Mouse (Mus musculus): ENCODE data around the gene Ptpre. TPM values are rescaled to one million over a fixed set of nuclear protein-coding genes. Genes with fewer than 3 reads are reported as not detected.

Gene Ptpre
- polyA plus RNA-seq, 1 experiment from 2014 or later = 7.6 TPM

- Histone ChIP-seq H3K4me3 (no peak overlapping the region), H3K36me3 (replicated peaks) (no peaks in the 10 kb centered on the region), H3K4me1 (peaks cover 33% of the 10 kb centered on the region), H3K4me2 (no peak overlapping the region), H3K27ac (peak overlapping the region; percentile 4; the same call in 1 of the 2 replicates), H3K27me3 (replicated peaks) (no peaks in the 10 kb centered on the region), H3K9ac (no peak overlapping the region), H3K9me3 (0 out of 2 replicates have a peak, but pooled peaks cover 3% of the 10 kb centered on the region)
- no peak for ATAC-seq (replicated peaks)
- 57% methylated on average over 6 of the region's 6 CpGs for WGBS
Measured at GRCm38 (mm10) chr7:135621649-135622048, 84.4 kb downstream of the Ptpre start.

GRCm38 (mm10) chr7:135622241-135622640 lies 85.0 kb downstream of the Ptpre start:
- H3K9me3 ChIP-seq = 0 out of 2 replicates have a peak, but pooled peaks cover 3% of the 10 kb centered on the region
- H3K27ac ChIP-seq = no peak overlapping the region
- no peak overlapping the region for H3K9ac ChIP-seq
- peaks cover 33% of the 10 kb centered on the region for H3K4me1 ChIP-seq
- ATAC-seq (replicated peaks) = no peak
- H3K4me2 ChIP-seq = no peak overlapping the region
- H3K27me3 ChIP-seq (replicated peaks) = no peaks in the 10 kb centered on the region
- no peak overlapping the region for H3K4me3 ChIP-seq
- no peaks in the 10 kb centered on the region for H3K36me3 ChIP-seq (replicated peaks)

GRCm38 (mm10) chr7:135624854-135625253 lies 87.6 kb downstream of the Ptpre start:
- no peak for ATAC-seq (replicated peaks)
- Histone ChIP-seq H3K4me1 (peaks cover 15% of the 10 kb centered on the region; the same call in 1 of the 2 replicates), H3K27me3 (replicated peaks) (no peaks in the 10 kb centered on the region), H3K36me3 (replicated peaks) (no peaks in the 10 kb centered on the region), H3K27ac (no peak overlapping the region), H3K4me3 (no peak overlapping the region), H3K9me3 (0 out of 2 replicates have a peak, but pooled peaks cover 3% of the 10 kb centered on the region), H3K9ac (no peak overlapping the region), H3K4me2 (no peak overlapping the region)
- WGBS = 76% methylated on average over 3 of the region's 3 CpGs

GRCm38 (mm10) chr7:135628363-135628762 lies 91.1 kb downstream of the Ptpre start:
- H3K9me3 ChIP-seq = 0 out of 2 replicates have a peak, but pooled peaks cover 3% of the 10 kb centered on the region
- no peaks in the 10 kb centered on the region for H3K27me3 ChIP-seq (replicated peaks)
- no peak overlapping the region for H3K27ac ChIP-seq
- WGBS = 88% methylated on average over 7 of the region's 7 CpGs
- H3K9ac ChIP-seq = no peak overlapping the region
- no peak overlapping the region for H3K4me3 ChIP-seq
- H3K4me2 ChIP-seq = no peak overlapping the region
- ATAC-seq (replicated peaks) = no peak
- H3K36me3 ChIP-seq (replicated peaks) = no peaks in the 10 kb centered on the region
- no peaks in the 10 kb centered on the region for H3K4me1 ChIP-seq

GRCm38 (mm10) chr7:135629019-135629418 lies 91.7 kb downstream of the Ptpre start:
- 46% methylated on average over 9 of the region's 9 CpGs for WGBS
- Histone ChIP-seq H3K27me3 (replicated peaks) (no peaks in the 10 kb centered on the region), H3K4me1 (no peaks in the 10 kb centered on the region), H3K27ac (no peak overlapping the region), H3K4me3 (no peak overlapping the region), H3K9ac (no peak overlapping the region), H3K4me2 (no peak overlapping the region), H3K36me3 (replicated peaks) (no peaks in the 10 kb centered on the region), H3K9me3 (0 out of 2 replicates have a peak, but pooled peaks cover 3% of the 10 kb centered on the region)
- no peak for ATAC-seq (replicated peaks)

- H3K9ac ChIP-seq = no peak overlapping the region
- H3K36me3 ChIP-seq (replicated peaks) = no peaks in the 10 kb centered on the region
- no peak overlapping the region for H3K4me2 ChIP-seq
- no peaks in the 10 kb centered on the region for H3K27me3 ChIP-seq (replicated peaks)
- H3K4me1 ChIP-seq = peaks cover 11% of the 10 kb centered on the region
- no peak overlapping the region for H3K4me3 ChIP-seq
- no peaks in the 10 kb centered on the region for H3K9me3 ChIP-seq
- no peak for ATAC-seq (replicated peaks)
- WGBS = 58% methylated on average over 8 of the region's 8 CpGs
- no peak overlapping the region for H3K27ac ChIP-seq
Measured at GRCm38 (mm10) chr7:135631776-135632552, 94.7 kb downstream of the Ptpre start.

GRCm38 (mm10) chr7:135632716-135633258 lies 95.5 kb downstream of the Ptpre start:
- H3K4me1 ChIP-seq = peaks cover 11% of the 10 kb centered on the region
- no peak overlapping the region for H3K4me3 ChIP-seq
- no peak overlapping the region for H3K9ac ChIP-seq
- no peak overlapping the region for H3K4me2 ChIP-seq
- no peaks in the 10 kb centered on the region for H3K9me3 ChIP-seq
- no peak for ATAC-seq (replicated peaks)
- H3K36me3 ChIP-seq (replicated peaks) = no peaks in the 10 kb centered on the region
- no peaks in the 10 kb centered on the region for H3K27me3 ChIP-seq (replicated peaks)
- H3K27ac ChIP-seq = no peak overlapping the region
- 83% methylated on average over 7 of the region's 7 CpGs for WGBS

GRCm38 (mm10) chr7:135634851-135635624 lies 97.8 kb downstream of the Ptpre start:
- H3K4me2 ChIP-seq = no peak overlapping the region
- no peak overlapping the region for H3K4me3 ChIP-seq
- H3K4me1 ChIP-seq = peaks cover 11% of the 10 kb centered on the region
- H3K9ac ChIP-seq = no peak overlapping the region
- WGBS = 41% methylated on average over 16 of the region's 16 CpGs
- H3K27me3 ChIP-seq (replicated peaks) = no peaks in the 10 kb centered on the region
- 0 out of 2 replicates have a peak overlapping the region, but pooled peaks have one; percentile 31 for H3K27ac ChIP-seq
- no peak for ATAC-seq (replicated peaks)
- no peaks in the 10 kb centered on the region for H3K9me3 ChIP-seq
- H3K36me3 ChIP-seq (replicated peaks) = no peaks in the 10 kb centered on the region

- H3K4me1 ChIP-seq = peaks cover 20% of the 10 kb centered on the region
- no peaks in the 10 kb centered on the region for H3K9me3 ChIP-seq
- no peaks in the 10 kb centered on the region for H3K36me3 ChIP-seq (replicated peaks)
- WGBS = 72% methylated on average over 13 of the region's 13 CpGs
- no peak overlapping the region for H3K4me2 ChIP-seq
- H3K27me3 ChIP-seq (replicated peaks) = no peaks in the 10 kb centered on the region
- no peak for ATAC-seq (replicated peaks)
- no peak overlapping the region for H3K4me3 ChIP-seq
- no peak overlapping the region for H3K27ac ChIP-seq
- no peak overlapping the region for H3K9ac ChIP-seq
Measured at GRCm38 (mm10) chr7:135637406-135637980, 100.2 kb downstream of the Ptpre start.

GRCm38 (mm10) chr7:135639361-135639760 lies 102.1 kb downstream of the Ptpre start:
- no peak overlapping the region for H3K27ac ChIP-seq
- H3K4me3 ChIP-seq = no peak overlapping the region
- no peak overlapping the region for H3K9ac ChIP-seq
- no peak overlapping the region for H3K4me2 ChIP-seq
- ATAC-seq (replicated peaks) = no peak
- H3K27me3 ChIP-seq (replicated peaks) = no peaks in the 10 kb centered on the region
- peaks cover 20% of the 10 kb centered on the region for H3K4me1 ChIP-seq
- no peaks in the 10 kb centered on the region for H3K9me3 ChIP-seq
- WGBS = 7% methylated on average over 2 of the region's 2 CpGs
- H3K36me3 ChIP-seq (replicated peaks) = no peaks in the 10 kb centered on the region

GRCm38 (mm10) chr7:135641698-135642507 lies 104.6 kb downstream of the Ptpre start:
- H3K9me3 ChIP-seq = no peaks in the 10 kb centered on the region
- H3K4me1 ChIP-seq = peaks cover 9% of the 10 kb centered on the region
- H3K4me2 ChIP-seq = 0 out of 2 replicates have a peak overlapping the region, but pooled peaks have one; percentile 18
- no peak overlapping the region for H3K4me3 ChIP-seq
- 38% methylated on average over 14 of the region's 14 CpGs for WGBS
- H3K9ac ChIP-seq = no peak overlapping the region
- ATAC-seq (replicated peaks) = peak; percentile 70
- H3K36me3 ChIP-seq (replicated peaks) = no peaks in the 10 kb centered on the region
- peak overlapping the region; percentile 54 for H3K27ac ChIP-seq
- no peaks in the 10 kb centered on the region for H3K27me3 ChIP-seq (replicated peaks)

Data from midbrain, embryonic 15.5 days (tissue).